21 mouse cellular contexts compared by ENCODE assay signal in genomic region chr4:28889630-28890029, GRCm38 (mm10).
DNase-seq lines count a peak whose midpoint lies in the region; ATAC-seq and TF ChIP-seq lines count a peak whose summit lies in the region.
"Had no signal": no experiment of that assay in that cellular context is flagged by ENCODE, and none has a peak within 500 bp of the region (broad histone marks: within the 10 kb centered on the region; RNA-seq: fewer than 3 reads in every experiment).

No protein-coding gene starts in this region.

- H3K27me3 ChIP-seq in intestine, embryonic 16.5 days (replicated peaks; ENCODE audit: control insufficient read depth, insufficient read depth, low read length): no peaks in the 10 kb centered on the region
- H3K27me3 ChIP-seq in intestine, postnatal 0 days (replicated peaks; ENCODE audit: control insufficient read depth, insufficient read depth, low read length): no peaks in the 10 kb centered on the region
- H3K27me3 ChIP-seq in kidney, embryonic 16.5 days (ENCODE audit: insufficient read depth, low read length): no peaks in the 10 kb centered on the region
- H3K27me3 ChIP-seq in midbrain, embryonic 14.5 days (ENCODE audit: control insufficient read depth, insufficient read depth, low read length): no peaks in the 10 kb centered on the region
- H3K27me3 ChIP-seq in midbrain, embryonic 16.5 days (ENCODE audit: control insufficient read depth, insufficient read depth, low read depth, low read length): no peaks in the 10 kb centered on the region
- H3K27me3 ChIP-seq: embryonic facial prominence, embryonic 12.5 days; embryonic facial prominence, embryonic 15.5 days; hindbrain, embryonic 13.5 days had no signal

- 63% methylated on average over 5 of the region's 5 CpGs for WGBS in intestine, embryonic 16.5 days
- WGBS in intestine, postnatal 0 days: 59% methylated on average over 5 of the region's 5 CpGs
- 73% methylated on average over 5 of the region's 5 CpGs for WGBS in kidney, embryonic 16.5 days
- WGBS in midbrain, embryonic 14.5 days: 84% methylated on average over 5 of the region's 5 CpGs
- WGBS in midbrain, embryonic 16.5 days: 80% methylated on average over 5 of the region's 5 CpGs

- no peaks in the 10 kb centered on the region for H3K9me3 ChIP-seq in intestine, embryonic 16.5 days (ENCODE audit: control insufficient read depth, low read length)
- no peaks in the 10 kb centered on the region for H3K9me3 ChIP-seq in intestine, postnatal 0 days (ENCODE audit: control insufficient read depth)
- H3K9me3 ChIP-seq in kidney, embryonic 16.5 days (ENCODE audit: low read length): no peaks in the 10 kb centered on the region
- no peaks in the 10 kb centered on the region for H3K9me3 ChIP-seq in midbrain, embryonic 14.5 days (ENCODE audit: control insufficient read depth, low read length)
- no peaks in the 10 kb centered on the region for H3K9me3 ChIP-seq in midbrain, embryonic 16.5 days (replicated peaks; ENCODE audit: control insufficient read depth, low read length, poor library complexity, severe bottlenecking)
- H3K9me3 ChIP-seq: embryonic facial prominence, embryonic 12.5 days; embryonic facial prominence, embryonic 15.5 days; hindbrain, embryonic 13.5 days had no signal

- H3K4me3 ChIP-seq in intestine, embryonic 16.5 days (ENCODE audit: low read length): no peak overlapping the region
- H3K4me3 ChIP-seq in intestine, postnatal 0 days (ENCODE audit: low read depth, low read length): no peak overlapping the region
- H3K4me3 ChIP-seq in kidney, embryonic 16.5 days (ENCODE audit: low read length): no peak overlapping the region
- H3K4me3 ChIP-seq in midbrain, embryonic 14.5 days (replicated peaks; ENCODE audit: low read depth, low read length): no peak overlapping the region
- no peak overlapping the region for H3K4me3 ChIP-seq in midbrain, embryonic 16.5 days (ENCODE audit: low read depth, low read length)
- H3K4me3 ChIP-seq: embryonic facial prominence, embryonic 12.5 days; embryonic facial prominence, embryonic 15.5 days; gastrocnemius, adult 2 months; hindbrain, embryonic 13.5 days had no signal

- TF ChIP-seq CTCF in intestine, postnatal 0 days (IDR thresholded peaks at IDR 0.05; ENCODE audit: low read depth): no peak

- H3K36me3 ChIP-seq in intestine, embryonic 16.5 days (ENCODE audit: control insufficient read depth, insufficient read depth, low read length): no peaks in the 10 kb centered on the region
- no peaks in the 10 kb centered on the region for H3K36me3 ChIP-seq in intestine, postnatal 0 days (ENCODE audit: control insufficient read depth, insufficient read depth)
- no peaks in the 10 kb centered on the region for H3K36me3 ChIP-seq in kidney, embryonic 16.5 days (ENCODE audit: insufficient read depth, low read length)
- no peaks in the 10 kb centered on the region for H3K36me3 ChIP-seq in midbrain, embryonic 14.5 days (ENCODE audit: control insufficient read depth, insufficient read depth, low read length)
- no peaks in the 10 kb centered on the region for H3K36me3 ChIP-seq in midbrain, embryonic 16.5 days (ENCODE audit: control insufficient read depth, insufficient read depth, low read length)
- H3K36me3 ChIP-seq: embryonic facial prominence, embryonic 12.5 days; embryonic facial prominence, embryonic 15.5 days; hindbrain, embryonic 13.5 days had no signal

- no peak overlapping the region for H3K27ac ChIP-seq in intestine, embryonic 16.5 days (ENCODE audit: low read length)
- no peak overlapping the region for H3K27ac ChIP-seq in intestine, postnatal 0 days (ENCODE audit: low read depth, low read length)
- H3K27ac ChIP-seq in kidney, embryonic 16.5 days (ENCODE audit: low read length): peak overlapping the region; percentile 29; the same call in 1 of the 2 replicates
- no peak overlapping the region for H3K27ac ChIP-seq in midbrain, embryonic 14.5 days (replicated peaks; ENCODE audit: low read depth, low read length)
- no peak overlapping the region for H3K27ac ChIP-seq in midbrain, embryonic 16.5 days (ENCODE audit: low read length)
- H3K27ac ChIP-seq: embryonic facial prominence, embryonic 12.5 days; embryonic facial prominence, embryonic 15.5 days; gastrocnemius, adult 2 months; hindbrain, embryonic 13.5 days had no signal

- no peak overlapping the region for H3K4me2 ChIP-seq in intestine, embryonic 16.5 days (ENCODE audit: low read depth, low read length)
- no peak overlapping the region for H3K4me2 ChIP-seq in intestine, postnatal 0 days (replicated peaks; ENCODE audit: low read depth)
- no peak overlapping the region for H3K4me2 ChIP-seq in kidney, embryonic 16.5 days (replicated peaks; ENCODE audit: low read depth, low read length)
- H3K4me2 ChIP-seq in midbrain, embryonic 14.5 days (ENCODE audit: low read length): no peak overlapping the region
- H3K4me2 ChIP-seq in midbrain, embryonic 16.5 days (ENCODE audit: low read length): no peak overlapping the region
- H3K4me2 ChIP-seq: embryonic facial prominence, embryonic 12.5 days; embryonic facial prominence, embryonic 15.5 days; heart, embryonic 11.5 days; hindbrain, embryonic 13.5 days had no signal

- peak; percentile 46; the same call in 1 of the 2 replicates for ATAC-seq in intestine, embryonic 16.5 days
- ATAC-seq in intestine, postnatal 0 days: no peak
- ATAC-seq in kidney, embryonic 16.5 days (ENCODE audit: low FRiP score, low TSS enrichment): peak; percentile 61; the same call in 1 of the 2 replicates
- ATAC-seq in midbrain, embryonic 14.5 days (ENCODE audit: low FRiP score, low TSS enrichment): no peak
- no peak for ATAC-seq in midbrain, embryonic 16.5 days
- ATAC-seq: CD4-positive, CD25-positive, alpha-beta regulatory T cell, adult 4 months; forebrain, embryonic 14.5 days; forebrain, postnatal 0 days had no signal

- DNase-seq in kidney, postnatal 10 days: no peak
- peak; percentile 37 for DNase-seq in midbrain, embryonic 14.5 days
- DNase-seq: adrenal gland, adult 2 months; adrenal gland, postnatal 14 days; cerebellum, adult 11 months; cerebellum, adult 2 months; cerebellum, adult 9-11 months; cerebellum, postnatal 25 days; forebrain, postnatal 0 days; gastrocnemius, adult 2 months; gastrocnemius, postnatal 14 days had no signal

- no peaks in the 10 kb centered on the region for H3K4me1 ChIP-seq in intestine, embryonic 16.5 days (ENCODE audit: control insufficient read depth, insufficient read depth, low read length)
- H3K4me1 ChIP-seq in intestine, postnatal 0 days (replicated peaks; ENCODE audit: control insufficient read depth, insufficient read depth, low read length): no peaks in the 10 kb centered on the region
- H3K4me1 ChIP-seq in kidney, embryonic 16.5 days (ENCODE audit: insufficient read depth, low read length): peaks cover 3% of the 10 kb centered on the region; the same call in 1 of the 2 replicates
- 0 out of 2 replicates have a peak, but pooled peaks cover 6% of the 10 kb centered on the region for H3K4me1 ChIP-seq in midbrain, embryonic 14.5 days (ENCODE audit: control insufficient read depth, insufficient read depth, low read length)
- H3K4me1 ChIP-seq in midbrain, embryonic 16.5 days (ENCODE audit: control insufficient read depth, insufficient read depth, low read length): no peaks in the 10 kb centered on the region
- H3K4me1 ChIP-seq: embryonic facial prominence, embryonic 12.5 days; embryonic facial prominence, embryonic 15.5 days had no signal

- H3K9ac ChIP-seq in intestine, embryonic 16.5 days (ENCODE audit: low read depth, low read length): no peak overlapping the region
- H3K9ac ChIP-seq in intestine, postnatal 0 days (ENCODE audit: low read depth, low read length): no peak overlapping the region
- H3K9ac ChIP-seq in kidney, embryonic 16.5 days (replicated peaks; ENCODE audit: low read length): no peak overlapping the region
- H3K9ac ChIP-seq in midbrain, embryonic 14.5 days (replicated peaks; ENCODE audit: low read length): no peak overlapping the region
- no peak overlapping the region for H3K9ac ChIP-seq in midbrain, embryonic 16.5 days (ENCODE audit: low read depth, low read length)
- H3K9ac ChIP-seq: embryonic facial prominence, embryonic 12.5 days; embryonic facial prominence, embryonic 15.5 days; forebrain, postnatal 0 days; hindbrain, embryonic 13.5 days had no signal

Comparison
In these comparisons a context has a peak if more than half of its experiments do, and no peak if none do; other contexts are left out.
1. ATAC-seq: peak in intestine, embryonic 16.5 days (single experiment) and kidney, embryonic 16.5 days (single experiment); none in intestine, postnatal 0 days (single experiment), midbrain, embryonic 14.5 days (single experiment) and midbrain, embryonic 16.5 days (single experiment).